Mouse (Mus musculus): ENCODE results near the gene Emc9. TPM values are rescaled to one million over a fixed set of nuclear protein-coding genes. Genes with fewer than 3 reads are reported as not detected.

Gene Emc9
- polyA plus RNA-seq, 1 experiment from 2014 or later, result 39.2 TPM

DNA sequence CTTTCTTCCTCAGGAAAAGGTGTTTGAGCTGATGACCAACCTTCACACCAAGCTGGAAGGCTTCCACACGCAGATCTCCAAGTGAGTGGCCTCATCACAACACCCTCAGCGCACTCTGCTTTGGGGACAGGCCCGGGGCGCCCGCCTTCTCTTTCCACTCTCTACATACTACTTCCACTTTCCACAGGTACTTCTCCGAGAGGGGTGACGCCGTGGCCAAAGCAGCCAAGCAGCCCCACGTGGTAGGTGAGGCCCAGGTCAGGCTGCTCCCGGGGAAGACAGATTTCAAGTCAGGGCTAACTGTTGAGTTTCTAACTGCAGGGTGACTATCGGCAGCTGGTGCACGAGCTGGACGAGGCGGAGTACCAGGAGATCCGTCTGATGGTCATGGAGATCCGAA is 4.4 kb downstream of the Emc9 start:
- H3K27ac ChIP-seq, result no peak overlapping the region
- ATAC-seq (ENCODE audit: low FRiP score) (no peak), DNase-seq (ENCODE audit: low spot score) (no peak)
- H3K9ac ChIP-seq, result no peak overlapping the region
- peaks cover 13% of the 10 kb centered on the region for H3K4me1 ChIP-seq (replicated peaks; ENCODE audit: control insufficient read depth, insufficient read depth, low read length)
- H3K4me2 ChIP-seq (replicated peaks), result no peak overlapping the region
- no peaks in the 10 kb centered on the region for H3K9me3 ChIP-seq (ENCODE audit: control insufficient read depth, low read length)
- no peak overlapping the region for H3K4me3 ChIP-seq (replicated peaks; ENCODE audit: low read length)
- no peaks in the 10 kb centered on the region for H3K27me3 ChIP-seq (ENCODE audit: control insufficient read depth, insufficient read depth, low read length)
- peaks cover 17% of the 10 kb centered on the region; the same call in 1 of the 2 replicates for H3K36me3 ChIP-seq (replicated peaks; ENCODE audit: control insufficient read depth, insufficient read depth)
- 96% methylated on average over 16 of the region's 16 CpGs for WGBS

DNA sequence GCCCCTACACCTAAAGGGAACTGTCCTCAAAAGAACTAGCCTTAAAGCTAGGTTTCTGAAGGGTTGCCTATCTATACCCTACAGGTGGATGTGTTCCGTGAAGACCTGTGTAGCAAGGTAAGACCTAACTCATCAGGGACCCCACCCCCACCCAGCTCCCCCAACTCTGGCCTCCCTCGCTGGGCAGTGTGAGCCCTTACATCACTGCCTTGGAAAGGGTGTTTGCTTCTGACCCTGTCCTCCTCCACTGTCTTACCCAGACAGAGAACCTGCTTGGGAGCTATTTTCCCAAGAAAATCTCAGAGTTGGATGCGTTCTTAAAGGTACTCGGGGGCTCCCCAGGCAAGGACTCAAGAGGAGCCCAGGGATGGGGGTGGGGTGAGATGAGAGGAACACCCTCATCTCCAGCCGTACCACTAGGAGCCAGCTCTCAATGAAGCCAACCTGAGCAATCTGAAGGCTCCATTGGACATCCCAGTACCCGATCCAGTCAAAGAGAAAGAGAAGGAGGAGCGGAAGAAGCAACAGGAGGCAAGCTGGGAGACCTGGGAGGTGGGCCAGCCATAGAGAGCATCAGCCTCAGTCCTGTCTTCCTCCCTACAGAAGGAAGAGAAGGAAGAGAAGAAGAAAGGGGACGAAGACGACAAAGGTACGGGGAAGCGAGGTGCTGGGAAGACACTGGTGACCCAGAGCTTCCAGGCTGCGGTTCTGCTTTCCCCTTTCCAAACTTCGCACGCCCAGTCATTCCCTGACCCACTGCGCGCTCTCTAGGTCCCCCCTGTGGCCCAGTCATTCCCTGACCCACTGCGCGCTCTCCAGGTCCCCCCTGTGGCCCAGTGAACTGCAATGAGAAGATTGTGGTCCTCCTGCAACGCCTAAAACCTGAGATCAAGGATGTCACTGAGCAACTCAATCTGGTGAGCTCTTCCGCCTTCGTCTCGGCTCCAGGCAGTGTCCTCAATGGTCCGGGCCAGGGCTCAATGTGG is 5.3 kb downstream of the Emc9 start:
- no peak overlapping the region for H3K27ac ChIP-seq
- no peak overlapping the region for H3K4me3 ChIP-seq (replicated peaks; ENCODE audit: low read length)
- DNase-seq (ENCODE audit: low spot score) (no peak), ATAC-seq (ENCODE audit: low FRiP score) (no peak)
- peaks cover 17% of the 10 kb centered on the region; the same call in 1 of the 2 replicates for H3K36me3 ChIP-seq (replicated peaks; ENCODE audit: control insufficient read depth, insufficient read depth)
- no peak overlapping the region for H3K9ac ChIP-seq
- no peaks in the 10 kb centered on the region for H3K9me3 ChIP-seq (ENCODE audit: control insufficient read depth, low read length)
- peaks cover 11% of the 10 kb centered on the region for H3K4me1 ChIP-seq (replicated peaks; ENCODE audit: control insufficient read depth, insufficient read depth, low read length)
- H3K4me2 ChIP-seq (replicated peaks), result no peak overlapping the region
- WGBS, result 86% methylated on average over 23 of the region's 23 CpGs
- no peaks in the 10 kb centered on the region for H3K27me3 ChIP-seq (ENCODE audit: control insufficient read depth, insufficient read depth, low read length)

DNA sequence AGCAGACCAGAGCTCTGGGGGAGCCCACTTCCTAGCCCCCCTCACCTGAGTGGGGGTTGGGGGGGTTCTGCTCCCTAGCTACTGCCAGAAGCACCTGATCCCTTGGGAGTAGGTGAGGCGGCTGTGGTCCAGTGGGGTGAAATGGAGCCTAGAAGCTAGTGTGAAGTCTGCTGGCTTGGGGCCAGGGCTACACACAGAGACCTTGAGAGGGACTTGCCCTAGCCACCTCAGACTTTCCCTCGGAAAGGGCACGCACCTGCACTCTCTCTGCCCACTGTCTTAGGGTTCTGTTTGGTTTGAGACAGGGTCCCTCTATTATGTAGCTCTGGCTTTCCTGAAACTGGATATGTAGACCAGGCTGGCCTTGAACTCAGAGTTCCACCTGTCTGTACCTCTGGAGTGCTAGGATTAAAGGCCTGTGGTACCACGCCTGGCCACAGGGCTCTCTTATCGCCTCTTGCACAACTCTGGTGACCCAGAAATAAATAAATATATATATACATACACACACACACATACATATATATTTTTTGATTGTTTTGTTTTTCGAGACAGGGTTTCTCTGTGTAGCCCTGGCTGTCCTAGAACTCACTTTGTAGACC is 6.3 kb downstream of the Emc9 start:
- Histone ChIP-seq H3K27me3 (ENCODE audit: control insufficient read depth, insufficient read depth, low read length) (no peaks in the 10 kb centered on the region), H3K9me3 (ENCODE audit: control insufficient read depth, low read length) (no peaks in the 10 kb centered on the region), H3K36me3 (replicated peaks; ENCODE audit: control insufficient read depth, insufficient read depth) (peaks cover 17% of the 10 kb centered on the region; the same call in 1 of the 2 replicates), H3K4me2 (replicated peaks) (peak overlapping the region; percentile 97), H3K4me3 (replicated peaks; ENCODE audit: low read length) (peak overlapping the region; percentile 75), H3K27ac (peak overlapping the region; percentile 91), H3K4me1 (replicated peaks; ENCODE audit: control insufficient read depth, insufficient read depth, low read length) (peaks cover 10% of the 10 kb centered on the region), H3K9ac (peak overlapping the region; percentile 94)
- 33% methylated on average over 6 of the region's 6 CpGs for WGBS
- peak; percentile 36 for DNase-seq (ENCODE audit: low spot score)
- ATAC-seq (ENCODE audit: low FRiP score), result no peak

DNA sequence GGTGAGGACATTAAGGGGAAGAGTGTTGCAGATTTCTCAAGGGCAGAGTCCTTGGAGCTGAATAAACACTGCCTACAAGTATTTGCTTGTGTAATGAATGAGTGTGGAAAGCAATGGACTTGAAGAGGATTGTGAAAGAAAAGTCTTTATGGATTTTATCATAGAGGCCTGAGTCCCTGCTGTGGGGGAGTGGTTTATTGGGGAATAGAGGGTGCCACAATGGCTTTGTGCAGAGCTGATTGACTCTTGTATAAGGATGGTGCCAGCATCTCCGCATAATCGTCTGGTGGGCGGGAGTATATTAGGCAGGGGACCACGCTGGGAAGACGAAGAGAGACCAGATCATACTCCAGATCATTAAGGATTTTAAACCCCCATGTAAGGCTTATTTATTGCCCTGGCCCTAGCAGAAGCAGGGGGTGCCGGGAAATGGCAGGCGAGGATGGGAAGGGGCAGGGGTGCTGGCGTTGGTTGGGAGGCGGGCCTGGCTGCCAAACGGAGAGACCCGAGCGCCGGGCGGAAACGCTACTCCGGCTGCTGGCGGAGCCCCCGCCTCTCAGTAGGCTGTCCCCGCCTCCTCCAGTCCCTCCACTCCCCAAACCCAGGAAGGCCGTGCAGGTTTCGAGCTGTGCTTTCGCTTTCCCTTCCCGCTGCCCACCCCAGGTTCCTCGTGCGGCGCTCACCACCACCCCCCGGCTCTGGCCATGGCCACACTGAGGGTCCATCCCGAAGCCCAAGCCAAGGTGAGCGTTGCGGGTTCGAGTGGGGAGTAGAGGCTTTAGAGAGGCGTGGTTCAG is 7.0 kb downstream of the Emc9 start, which contains the start of gene Psme1:
Psme1 (plus strand) TSS at position 253 of the 797 bp plus-strand sequence.
- DNase-seq (ENCODE audit: low spot score) (peak; percentile 75), ATAC-seq (ENCODE audit: low FRiP score) (peak; percentile 93)
- peaks cover 17% of the 10 kb centered on the region; the same call in 1 of the 2 replicates for H3K36me3 ChIP-seq (replicated peaks; ENCODE audit: control insufficient read depth, insufficient read depth)
- H3K9me3 ChIP-seq (ENCODE audit: control insufficient read depth, low read length), result no peaks in the 10 kb centered on the region
- peak within 1 kb of the TSS; percentile 94 for H3K9ac ChIP-seq
- peak within 1 kb of the TSS; percentile 75 for H3K4me3 ChIP-seq (replicated peaks; ENCODE audit: low read length)
- under 1% methylated on average over 32 of the region's 32 CpGs for WGBS
- H3K4me2 ChIP-seq (replicated peaks), result peak within 1 kb of the TSS; percentile 97
- no peaks in the 10 kb centered on the region for H3K27me3 ChIP-seq (ENCODE audit: control insufficient read depth, insufficient read depth, low read length)
- peaks cover 10% of the 10 kb centered on the region for H3K4me1 ChIP-seq (replicated peaks; ENCODE audit: control insufficient read depth, insufficient read depth, low read length)
- peak within 1 kb of the TSS; percentile 91 for H3K27ac ChIP-seq

DNA sequence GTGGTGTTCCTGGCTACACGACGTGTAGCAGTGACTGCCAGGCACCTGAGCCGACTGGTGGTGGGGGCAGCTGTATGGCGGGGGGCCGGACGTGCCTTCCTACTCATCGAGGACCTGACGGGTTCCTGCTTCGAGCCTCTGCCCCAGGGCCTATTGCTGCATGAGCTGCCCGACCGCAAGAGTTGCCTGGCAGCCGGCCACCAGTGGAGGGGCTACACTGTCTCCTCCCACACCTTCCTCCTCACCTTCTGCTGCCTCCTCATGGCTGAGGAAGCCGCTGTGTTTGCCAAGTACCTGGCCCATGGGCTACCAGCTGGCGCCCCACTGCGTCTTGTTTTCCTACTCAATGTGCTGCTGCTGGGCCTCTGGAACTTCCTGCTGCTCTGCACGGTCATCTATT is 8.7 kb downstream of the Emc9 start:
- no peak for DNase-seq (ENCODE audit: low spot score)
- Histone ChIP-seq H3K36me3 (replicated peaks; ENCODE audit: control insufficient read depth, insufficient read depth) (peaks cover 8% of the 10 kb centered on the region; the same call in 1 of the 2 replicates), H3K4me1 (replicated peaks; ENCODE audit: control insufficient read depth, insufficient read depth, low read length) (peaks cover 10% of the 10 kb centered on the region), H3K27me3 (ENCODE audit: control insufficient read depth, insufficient read depth, low read length) (no peaks in the 10 kb centered on the region), H3K27ac (no peak overlapping the region), H3K9me3 (ENCODE audit: control insufficient read depth, low read length) (no peaks in the 10 kb centered on the region), H3K4me3 (replicated peaks; ENCODE audit: low read length) (no peak overlapping the region), H3K9ac (no peak overlapping the region), H3K4me2 (replicated peaks) (no peak overlapping the region)
- 81% methylated on average over 16 of the region's 16 CpGs for WGBS
- ATAC-seq (ENCODE audit: low FRiP score), result no peak

DNA sequence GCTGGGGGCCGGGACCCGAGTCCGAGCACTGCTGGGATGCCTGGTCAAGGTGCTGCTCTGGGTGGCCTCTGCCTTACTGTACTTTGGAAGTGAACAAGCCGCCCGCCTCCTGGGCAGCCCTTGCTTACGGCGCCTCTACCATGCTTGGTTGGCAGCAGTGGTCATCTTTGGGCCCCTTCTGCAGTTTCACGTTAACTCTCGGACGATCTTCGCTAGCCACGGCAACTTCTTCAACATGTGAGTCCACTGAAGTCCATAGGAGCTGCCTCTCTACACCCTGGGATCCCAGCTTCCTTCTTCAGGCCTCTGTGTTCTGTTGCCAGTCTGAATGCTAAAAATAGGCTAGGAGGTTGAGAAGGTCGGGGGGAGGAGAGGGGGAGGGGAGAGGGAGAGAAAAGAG is 9.4 kb downstream of the Emc9 start:
- Histone ChIP-seq H3K9ac (no peak overlapping the region), H3K36me3 (replicated peaks; ENCODE audit: control insufficient read depth, insufficient read depth) (peaks cover 7% of the 10 kb centered on the region; the same call in 1 of the 2 replicates), H3K4me3 (replicated peaks; ENCODE audit: low read length) (no peak overlapping the region), H3K9me3 (ENCODE audit: control insufficient read depth, low read length) (no peaks in the 10 kb centered on the region), H3K27ac (no peak overlapping the region), H3K4me1 (replicated peaks; ENCODE audit: control insufficient read depth, insufficient read depth, low read length) (peaks cover 10% of the 10 kb centered on the region), H3K27me3 (ENCODE audit: control insufficient read depth, insufficient read depth, low read length) (no peaks in the 10 kb centered on the region), H3K4me2 (replicated peaks) (no peak overlapping the region)
- ATAC-seq (ENCODE audit: low FRiP score) (no peak), DNase-seq (ENCODE audit: low spot score) (no peak)
- 77% methylated on average over 13 of the region's 13 CpGs for WGBS

DNA sequence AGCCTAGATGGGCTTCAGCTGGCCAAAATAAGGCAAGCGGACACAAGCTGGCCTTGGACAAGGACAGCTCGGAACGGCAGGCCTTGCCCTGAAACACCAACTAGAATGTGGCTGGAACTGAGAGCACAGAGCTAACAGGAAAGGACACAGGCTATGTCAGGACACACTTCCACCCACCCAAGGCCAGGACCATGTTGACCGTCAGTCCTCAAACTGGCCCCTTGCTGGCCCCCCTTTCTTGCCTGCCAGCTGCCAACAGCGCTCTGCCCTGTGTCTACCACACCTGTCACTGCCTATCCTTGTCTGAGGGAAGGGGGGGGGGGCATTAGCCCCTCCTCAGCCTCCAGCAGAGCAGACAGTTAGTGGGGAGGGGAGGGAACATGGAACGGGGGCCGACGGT is 9.8 kb downstream of the Emc9 start, which contains the start of gene Fitm1:
Fitm1 (plus strand) TSS at position 316 of the 400 bp plus-strand sequence.
- Histone ChIP-seq H3K9me3 (ENCODE audit: control insufficient read depth, low read length) (no peaks in the 10 kb centered on the region), H3K4me1 (replicated peaks; ENCODE audit: control insufficient read depth, insufficient read depth, low read length) (peaks cover 10% of the 10 kb centered on the region), H3K27me3 (ENCODE audit: control insufficient read depth, insufficient read depth, low read length) (no peaks in the 10 kb centered on the region), H3K4me2 (replicated peaks) (no peak within 1 kb of the TSS), H3K36me3 (replicated peaks; ENCODE audit: control insufficient read depth, insufficient read depth) (peaks cover 7% of the 10 kb centered on the region; the same call in 1 of the 2 replicates), H3K27ac (no peak within 1 kb of the TSS), H3K9ac (no peak within 1 kb of the TSS), H3K4me3 (replicated peaks; ENCODE audit: low read length) (no peak within 1 kb of the TSS)
- WGBS, result 80% methylated on average over 8 of the region's 8 CpGs
- no peak for ATAC-seq (ENCODE audit: low FRiP score)
- DNase-seq (ENCODE audit: low spot score), result no peak

DNA sequence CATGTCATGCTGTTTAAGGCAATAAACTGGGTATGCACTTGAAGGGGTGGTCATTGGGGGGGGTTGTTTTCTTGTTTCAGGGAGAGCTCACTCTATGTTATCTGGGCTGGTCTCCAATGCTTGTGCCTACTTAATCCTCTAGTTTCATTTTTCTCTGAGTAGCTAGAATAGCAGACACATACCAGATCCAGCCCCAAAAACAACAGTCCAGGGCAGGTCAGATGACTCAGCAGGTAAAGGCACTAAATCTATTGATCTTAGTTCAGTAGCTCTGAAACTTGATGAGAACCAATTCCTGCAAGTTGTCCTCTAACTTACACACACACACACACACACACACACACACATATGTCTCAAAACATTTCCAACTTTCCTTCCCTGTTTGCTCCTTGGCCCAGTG is 13.3 kb downstream of the Emc9 start:
- H3K36me3 ChIP-seq (replicated peaks; ENCODE audit: control insufficient read depth, insufficient read depth), result peaks cover 38% of the 10 kb centered on the region
- H3K4me3 ChIP-seq (replicated peaks; ENCODE audit: low read length), result no peak overlapping the region
- H3K9ac ChIP-seq, result no peak overlapping the region
- no peak overlapping the region for H3K4me2 ChIP-seq (replicated peaks)
- ATAC-seq (ENCODE audit: low FRiP score) (no peak), DNase-seq (ENCODE audit: low spot score) (no peak)
- no peak overlapping the region for H3K27ac ChIP-seq
- H3K27me3 ChIP-seq (ENCODE audit: control insufficient read depth, insufficient read depth, low read length), result no peaks in the 10 kb centered on the region
- H3K9me3 ChIP-seq (ENCODE audit: control insufficient read depth, low read length), result no peaks in the 10 kb centered on the region
- no peaks in the 10 kb centered on the region for H3K4me1 ChIP-seq (replicated peaks; ENCODE audit: control insufficient read depth, insufficient read depth, low read length)
